Mouse (Mus musculus): Measurements from ENCODE around the gene Nktr. TPM values are rescaled to one million over a fixed set of nuclear protein-coding genes. Genes with fewer than 3 reads are reported as not detected.

Nktr gene
- polyA plus RNA-seq, 1 experiment from 2014 or later, result 75.3 TPM

GRCm38 (mm10) chr9:121765166-121765855, 46.3 kb downstream of the Nktr start:
- Histone ChIP-seq H3K9ac (replicated peaks) (no peak overlapping the region), H3K36me3 (peaks cover 57% of the 10 kb centered on the region), H3K4me2 (replicated peaks) (no peak overlapping the region), H3K9me3 (no peaks in the 10 kb centered on the region), H3K4me3 (no peak overlapping the region), H3K4me1 (peaks cover 19% of the 10 kb centered on the region), H3K27ac (replicated peaks) (no peak overlapping the region), H3K27me3 (no peaks in the 10 kb centered on the region)
- no peak for ATAC-seq (ENCODE audit: low FRiP score, low read depth)
- 94% methylated on average over 16 of the region's 16 CpGs for WGBS

- WGBS, result 75% methylated on average over 5 of the region's 5 CpGs
- no peak overlapping the region for H3K4me3 ChIP-seq
These were observed 53.4 kb downstream of the Nktr start for GRCm38 (mm10) chr9:121772412-121772811.

GRCm38 (mm10) chr9:121775951-121776350, 57.0 kb downstream of the Nktr start:
- H3K27ac ChIP-seq (replicated peaks), result no peak overlapping the region
- H3K4me1 ChIP-seq, result peaks cover 8% of the 10 kb centered on the region; the same call in 1 of the 2 replicates
- H3K4me2 ChIP-seq (replicated peaks), result no peak overlapping the region
- WGBS, result 84% methylated on average over 10 of the region's 10 CpGs
- H3K27me3 ChIP-seq, result peaks cover 49% of the 10 kb centered on the region
- no peak overlapping the region for H3K4me3 ChIP-seq
- H3K9ac ChIP-seq (replicated peaks), result no peak overlapping the region
- ATAC-seq (ENCODE audit: low FRiP score, low read depth), result no peak
- H3K36me3 ChIP-seq, result no peaks in the 10 kb centered on the region
- H3K9me3 ChIP-seq, result no peaks in the 10 kb centered on the region

More at GRCm38 (mm10) chr9:121772412-121772811, 53.4 kb downstream of the Nktr start:
- ATAC-seq (ENCODE audit: low FRiP score, low read depth), result no peak
- H3K9me3 ChIP-seq, result no peaks in the 10 kb centered on the region
- H3K27ac ChIP-seq (replicated peaks), result no peak overlapping the region
- H3K27me3 ChIP-seq, result peaks cover 20% of the 10 kb centered on the region
- H3K4me2 ChIP-seq (replicated peaks), result no peak overlapping the region
- no peaks in the 10 kb centered on the region for H3K4me1 ChIP-seq
- no peak overlapping the region for H3K9ac ChIP-seq (replicated peaks)
- peaks cover 12% of the 10 kb centered on the region for H3K36me3 ChIP-seq

- 86% methylated on average over 7 of the region's 7 CpGs for WGBS
These were observed 57.5 kb downstream of the Nktr start for GRCm38 (mm10) chr9:121776511-121776910.

GRCm38 (mm10) chr9:121777484-121778065, 58.6 kb downstream of the Nktr start, which contains the start of gene Klhl40:
Gene Klhl40, plus strand, starts transcription at chr9:121777607.
- no peaks in the 10 kb centered on the region for H3K9me3 ChIP-seq
- peaks cover 8% of the 10 kb centered on the region; the same call in 1 of the 2 replicates for H3K4me1 ChIP-seq
- peak within 1 kb of the TSS; percentile 34 for H3K4me3 ChIP-seq
- H3K27me3 ChIP-seq, result peaks cover 49% of the 10 kb centered on the region
- WGBS, result 22% methylated on average over 30 of the region's 30 CpGs
- H3K9ac ChIP-seq (replicated peaks), result no peak within 1 kb of the TSS
- H3K27ac ChIP-seq (replicated peaks), result no peak within 1 kb of the TSS
- no peak for ATAC-seq (ENCODE audit: low FRiP score, low read depth)
- H3K4me2 ChIP-seq (replicated peaks), result peak within 1 kb of the TSS; percentile 50
- no peaks in the 10 kb centered on the region for H3K36me3 ChIP-seq

More at GRCm38 (mm10) chr9:121776511-121776910, 57.5 kb downstream of the Nktr start:
- H3K27me3 ChIP-seq, result peaks cover 49% of the 10 kb centered on the region
- H3K4me1 ChIP-seq, result peaks cover 8% of the 10 kb centered on the region; the same call in 1 of the 2 replicates
- no peak overlapping the region for H3K4me3 ChIP-seq
- no peaks in the 10 kb centered on the region for H3K36me3 ChIP-seq
- no peak for ATAC-seq (ENCODE audit: low FRiP score, low read depth)
- no peak overlapping the region for H3K27ac ChIP-seq (replicated peaks)
- no peak overlapping the region for H3K4me2 ChIP-seq (replicated peaks)
- H3K9ac ChIP-seq (replicated peaks), result no peak overlapping the region
- no peaks in the 10 kb centered on the region for H3K9me3 ChIP-seq

- Histone ChIP-seq H3K4me1 (peaks cover 8% of the 10 kb centered on the region; the same call in 1 of the 2 replicates), H3K4me2 (replicated peaks) (peak overlapping the region; percentile 50), H3K4me3 (peak overlapping the region; percentile 34), H3K9ac (replicated peaks) (no peak overlapping the region), H3K9me3 (no peaks in the 10 kb centered on the region), H3K27ac (replicated peaks) (no peak overlapping the region), H3K36me3 (no peaks in the 10 kb centered on the region), H3K27me3 (peaks cover 49% of the 10 kb centered on the region)
- ATAC-seq (ENCODE audit: low FRiP score, low read depth), result no peak
- WGBS, result 15% methylated on average over 54 of the region's 54 CpGs
These were observed 59.2 kb downstream of the Nktr start for GRCm38 (mm10) chr9:121778066-121778624.

GRCm38 (mm10) chr9:121784801-121785200, 65.8 kb downstream of the Nktr start:
- ATAC-seq (ENCODE audit: low FRiP score, low read depth), result no peak
- WGBS, result 88% methylated on average over 12 of the region's 12 CpGs
- H3K4me2 ChIP-seq (replicated peaks), result no peak overlapping the region
- H3K36me3 ChIP-seq, result no peaks in the 10 kb centered on the region
- H3K9ac ChIP-seq (replicated peaks), result no peak overlapping the region
- H3K9me3 ChIP-seq, result no peaks in the 10 kb centered on the region
- no peak overlapping the region for H3K4me3 ChIP-seq
- no peaks in the 10 kb centered on the region for H3K4me1 ChIP-seq
- no peak overlapping the region for H3K27ac ChIP-seq (replicated peaks)
- peaks cover 5% of the 10 kb centered on the region for H3K27me3 ChIP-seq

GRCm38 (mm10) chr9:121785261-121785660, 66.3 kb downstream of the Nktr start:
- H3K4me1 ChIP-seq, result no peaks in the 10 kb centered on the region
- no peaks in the 10 kb centered on the region for H3K9me3 ChIP-seq
- H3K36me3 ChIP-seq, result no peaks in the 10 kb centered on the region
- no peak overlapping the region for H3K4me3 ChIP-seq
- no peak overlapping the region for H3K9ac ChIP-seq (replicated peaks)
- ATAC-seq (ENCODE audit: low FRiP score, low read depth), result no peak
- WGBS, result 81% methylated on average over 8 of the region's 8 CpGs
- no peak overlapping the region for H3K27ac ChIP-seq (replicated peaks)
- peaks cover 4% of the 10 kb centered on the region for H3K27me3 ChIP-seq
- H3K4me2 ChIP-seq (replicated peaks), result no peak overlapping the region

- no peak for ATAC-seq (ENCODE audit: low FRiP score, low read depth)
- no peaks in the 10 kb centered on the region for H3K36me3 ChIP-seq
- WGBS, result 86% methylated on average over 2 of the region's 2 CpGs
- H3K9me3 ChIP-seq, result no peaks in the 10 kb centered on the region
- no peak overlapping the region for H3K9ac ChIP-seq (replicated peaks)
- no peak overlapping the region for H3K4me2 ChIP-seq (replicated peaks)
- no peak overlapping the region for H3K4me3 ChIP-seq
- H3K4me1 ChIP-seq, result no peaks in the 10 kb centered on the region
- no peak overlapping the region for H3K27ac ChIP-seq (replicated peaks)
- peaks cover 6% of the 10 kb centered on the region for H3K27me3 ChIP-seq
These were observed 67.4 kb downstream of the Nktr start for GRCm38 (mm10) chr9:121786359-121786758.

- 15% methylated on average over 5 of the region's 5 CpGs for WGBS
These were observed 72.2 kb downstream of the Nktr start for GRCm38 (mm10) chr9:121791206-121791605.

GRCm38 (mm10) chr9:121791757-121792521, 73.0 kb downstream of the Nktr start, which contains the start of gene Hhatl:
Gene Hhatl, minus strand, starts transcription at chr9:121792507.
- H3K36me3 ChIP-seq, result no peaks in the 10 kb centered on the region
- no peak for ATAC-seq (ENCODE audit: low FRiP score, low read depth)
- H3K27ac ChIP-seq (replicated peaks), result no peak within 1 kb of the TSS
- no peak within 1 kb of the TSS for H3K4me2 ChIP-seq (replicated peaks)
- H3K9me3 ChIP-seq, result no peaks in the 10 kb centered on the region
- 46% methylated on average over 23 of the region's 24 CpGs for WGBS
- 0 out of 2 replicates have a peak, but pooled peaks cover 6% of the 10 kb centered on the region for H3K4me1 ChIP-seq
- H3K9ac ChIP-seq (replicated peaks), result no peak within 1 kb of the TSS
- H3K27me3 ChIP-seq, result peaks cover 17% of the 10 kb centered on the region
- no peak within 1 kb of the TSS for H3K4me3 ChIP-seq

More at GRCm38 (mm10) chr9:121791206-121791605, 72.2 kb downstream of the Nktr start:
- H3K4me2 ChIP-seq (replicated peaks), result no peak overlapping the region
- H3K4me1 ChIP-seq, result 0 out of 2 replicates have a peak, but pooled peaks cover 6% of the 10 kb centered on the region
- H3K4me3 ChIP-seq, result no peak overlapping the region
- H3K9ac ChIP-seq (replicated peaks), result no peak overlapping the region
- H3K9me3 ChIP-seq, result no peaks in the 10 kb centered on the region
- no peak overlapping the region for H3K27ac ChIP-seq (replicated peaks)
- ATAC-seq (ENCODE audit: low FRiP score, low read depth), result no peak
- peaks cover 17% of the 10 kb centered on the region for H3K27me3 ChIP-seq
- no peaks in the 10 kb centered on the region for H3K36me3 ChIP-seq

All from midbrain, embryonic 12.5 days (tissue).